Mouse (Mus musculus) urinary bladder, adult 2 months (tissue): ENCODE measurements around the gene Prss44. TPM values are rescaled to one million over a fixed set of nuclear protein-coding genes. Genes with fewer than 3 reads are reported as not detected.
"Not testable (repeated sequence)": the region's sequence is repeated elsewhere in the genome, so short reads cannot be mapped to it uniquely, and the experiment has no call there.

Experiments
- DNase-seq: peaks from one replicate; pipeline ENCODE4 v3.0.0; 2022; ENCODE audit warnings: low spot score
- polyA plus RNA-seq: library from polyadenylated mRNA; depleted of rRNA; stranded (reverse); fragments of >200 nt; gene quantifications from 2 replicates; pipeline ENCODE4 v1.2.3, GENCODE M21; 2012; rRNA removed

Prss44 gene
- not detected in 2 replicates for polyA plus RNA-seq

GRCm38 (mm10) chr9:110813789-110814188 is at the start of gene Prss44:
Gene Prss44, plus strand, starts transcription at chr9:110813994.
- DNase-seq: no peak

- DNase-seq: no peak
Observed at GRCm38 (mm10) chr9:110772336-110772735, 41.5 kb upstream of the Prss44 start.

- DNase-seq: no peak
Observed at GRCm38 (mm10) chr9:110774403-110775268, 39.2 kb upstream of the Prss44 start.

- no peak for DNase-seq
Observed at GRCm38 (mm10) chr9:110775269-110776022, 38.3 kb upstream of the Prss44 start.

- no peak for DNase-seq
Observed at GRCm38 (mm10) chr9:110778100-110778499, 35.7 kb upstream of the Prss44 start.

- DNase-seq: no peak
Observed at GRCm38 (mm10) chr9:110778559-110778958, 35.2 kb upstream of the Prss44 start.

- DNase-seq: no peak
Observed at GRCm38 (mm10) chr9:110779242-110779913, 34.4 kb upstream of the Prss44 start.

GRCm38 (mm10) chr9:110781256-110781721 is 32.5 kb upstream of the Prss44 start:
- DNase-seq: peak; percentile 95

GRCm38 (mm10) chr9:110781731-110782130 is 32.1 kb upstream of the Prss44 start:
- DNase-seq: peak; percentile 75

GRCm38 (mm10) chr9:110783611-110784010 is 30.2 kb upstream of the Prss44 start:
- DNase-seq: no peak

- no peak for DNase-seq
Observed at GRCm38 (mm10) chr9:110788169-110788568, 25.6 kb upstream of the Prss44 start.

GRCm38 (mm10) chr9:110790462-110790861 is 23.3 kb upstream of the Prss44 start:
- DNase-seq: no peak

GRCm38 (mm10) chr9:110797013-110797412 is 16.8 kb upstream of the Prss44 start:
- no peak for DNase-seq

GRCm38 (mm10) chr9:110797866-110798265 is 15.9 kb upstream of the Prss44 start, which contains the start of gene Prss42:
Gene Prss42, plus strand, starts transcription at chr9:110798166.
- DNase-seq: no peak

- no peak for DNase-seq
Observed at GRCm38 (mm10) chr9:110800834-110801479, 12.8 kb upstream of the Prss44 start.

GRCm38 (mm10) chr9:110803294-110803693 is 10.5 kb upstream of the Prss44 start:
- no peak for DNase-seq

- no peak for DNase-seq
Observed at GRCm38 (mm10) chr9:110810051-110810450, 3.7 kb upstream of the Prss44 start.

- DNase-seq: not testable (repeated sequence)
Observed at GRCm38 (mm10) chr9:110820546-110820945, 6.8 kb downstream of the Prss44 start.

GRCm38 (mm10) chr9:110821436-110821835 is 7.6 kb downstream of the Prss44 start:
- DNase-seq: no peak

- no peak for DNase-seq
Observed at GRCm38 (mm10) chr9:110825426-110825825, 11.6 kb downstream of the Prss44 start.

- DNase-seq: no peak
Observed at GRCm38 (mm10) chr9:110825832-110826231, 12.0 kb downstream of the Prss44 start.
